Mouse (Mus musculus) intestine, postnatal 0 days (tissue): Measurements from ENCODE around the gene Sae1. TPM values are rescaled to one million over a fixed set of nuclear protein-coding genes. Genes with fewer than 3 reads are reported as not detected.

Experiments used
- ATAC-seq: fragments of 200-750 bp; cut with Nextera tagmentation; 2 replicates; pipeline ENCODE4 v1.8.0; 2017; ENCODE audit warnings: mild to moderate bottlenecking, moderate TSS enrichment, moderate library complexity
- H3K27ac ChIP-seq: fragments of 300-500 bp; sonication (generic); 2 replicates; pipeline ENCODE4 v1.5.1; 2014; ENCODE audit warnings: mild to moderate bottlenecking, low read depth, low read length, moderate library complexity
- H3K27me3 ChIP-seq: fragments of 300-500 bp; sonication (generic); replicated peaks from 2 replicates; pipeline ENCODE4 v1.6.1; 2014; ENCODE audit warnings: low read length, mixed read lengths; ENCODE audit not compliant: control insufficient read depth, insufficient read depth
- H3K36me3 ChIP-seq: fragments of 300-500 bp; sonication (generic); 2 replicates; pipeline ENCODE4 v1.6.1; 2014; ENCODE audit warnings: mild to moderate bottlenecking, moderate library complexity; ENCODE audit not compliant: control insufficient read depth, insufficient read depth
- H3K4me1 ChIP-seq: fragments of 300-500 bp; sonication (generic); replicated peaks from 2 replicates; pipeline ENCODE4 v1.6.1; 2014; ENCODE audit warnings: antibody characterized with exemption, low read length, mixed read lengths; ENCODE audit not compliant: control insufficient read depth, insufficient read depth
- H3K4me2 ChIP-seq: fragments of 300-500 bp; sonication (generic); replicated peaks from 2 replicates; pipeline ENCODE4 v1.6.1; 2014; ENCODE audit warnings: low read depth, mild to moderate bottlenecking, moderate library complexity
- H3K4me3 ChIP-seq: fragments of 300-500 bp; sonication (generic); 2 replicates; pipeline ENCODE4 v1.5.1; 2014; ENCODE audit warnings: low read depth, low read length
- H3K9ac ChIP-seq: fragments of 300-500 bp; sonication (generic); 2 replicates; pipeline ENCODE4 v1.6.1; 2014; ENCODE audit warnings: mild to moderate bottlenecking, low read depth, low read length
- H3K9me3 ChIP-seq: fragments of 300-500 bp; sonication (generic); 2 replicates; pipeline ENCODE4 v1.6.1; 2016; ENCODE audit warnings: mixed run types; ENCODE audit not compliant: control insufficient read depth
- CTCF ChIP-seq: sonication (generic); IDR thresholded peaks from 2 replicates; pipeline ENCODE4 v1.5.1; 2016; ENCODE audit warnings: low read depth, mild to moderate bottlenecking, control low read depth, antibody characterized with exemption, moderate library complexity
- WGBS: fragments of 180-500 bp; shearing (Covaris S2); extraction: QIAGEN DNeasy Blood & Tissue Kit; methylation state at CpG from one replicate; pipeline ENCODE4 v1.1.7; 2014; 5-methylcytosine and 5-hydroxymethylcytosine counted together
- polyA plus RNA-seq: library from polyadenylated mRNA; unstranded; fragments of >200 nt; fragmentation: Nextera tagmentation; extraction: Ambion mirVana; gene quantifications from 2 replicates; pipeline ENCODE4 v1.2.1, GENCODE M21; 2015

The Sae1 gene
- polyA plus RNA-seq, 1 experiment from 2014 or later, result 91.5 TPM

DNA sequence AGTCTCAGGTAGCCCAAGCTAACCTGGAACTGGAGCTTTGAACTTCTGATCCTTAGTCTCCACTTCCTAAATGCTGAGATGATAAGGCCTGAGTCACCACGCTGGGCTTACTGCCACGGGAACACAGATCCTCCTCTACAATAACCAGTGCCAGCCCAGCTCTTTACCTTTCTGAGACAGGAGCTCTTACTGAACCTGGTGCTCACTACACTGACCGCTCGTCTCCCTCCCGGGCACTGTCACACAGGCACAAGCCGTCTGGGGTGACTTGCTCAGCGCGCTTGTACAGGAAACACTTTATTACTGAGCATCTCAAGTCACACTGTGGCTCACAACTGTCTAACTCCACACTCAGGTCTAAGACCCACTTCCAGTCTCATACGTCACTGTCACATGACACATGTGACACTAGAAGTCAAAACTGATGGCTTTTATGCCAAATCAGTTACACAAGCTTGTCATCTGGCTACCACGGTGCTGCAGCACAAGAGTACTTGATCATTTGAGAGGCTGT, 21.4 kb downstream of the Sae1 start:
- Histone ChIP-seq H3K27me3 (no peaks in the 10 kb centered on the region), H3K27ac (peak overlapping the region; percentile 87), H3K36me3 (peaks cover 30% of the 10 kb centered on the region), H3K4me3 (no peak overlapping the region), H3K4me1 (peaks cover 8% of the 10 kb centered on the region; the same call in 1 of the 2 replicates), H3K4me2 (no peak overlapping the region), H3K9ac (no peak overlapping the region; the same call in 1 of the 2 replicates), H3K9me3 (no peaks in the 10 kb centered on the region)
- WGBS, result 50% methylated on average over 10 of the region's 10 CpGs
- no peak for TF ChIP-seq CTCF
- peak; percentile 20; the same call in 1 of the 2 replicates for ATAC-seq

GRCm38 (mm10) chr7:16364901-16365500, 22.6 kb downstream of the Sae1 start:
- Histone ChIP-seq H3K9me3 (no peaks in the 10 kb centered on the region), H3K27ac (peak overlapping the region; percentile 87), H3K4me3 (no peak overlapping the region), H3K4me2 (0 out of 2 replicates have a peak overlapping the region, but pooled peaks have one; percentile 17), H3K4me1 (peaks cover 4% of the 10 kb centered on the region; the same call in 1 of the 2 replicates), H3K27me3 (no peaks in the 10 kb centered on the region), H3K36me3 (peaks cover 29% of the 10 kb centered on the region), H3K9ac (no peak overlapping the region)
- peak; percentile 83 for ATAC-seq
- WGBS, result 31% methylated on average over 4 of the region's 4 CpGs
- TF ChIP-seq CTCF, result peak; percentile 64

DNA sequence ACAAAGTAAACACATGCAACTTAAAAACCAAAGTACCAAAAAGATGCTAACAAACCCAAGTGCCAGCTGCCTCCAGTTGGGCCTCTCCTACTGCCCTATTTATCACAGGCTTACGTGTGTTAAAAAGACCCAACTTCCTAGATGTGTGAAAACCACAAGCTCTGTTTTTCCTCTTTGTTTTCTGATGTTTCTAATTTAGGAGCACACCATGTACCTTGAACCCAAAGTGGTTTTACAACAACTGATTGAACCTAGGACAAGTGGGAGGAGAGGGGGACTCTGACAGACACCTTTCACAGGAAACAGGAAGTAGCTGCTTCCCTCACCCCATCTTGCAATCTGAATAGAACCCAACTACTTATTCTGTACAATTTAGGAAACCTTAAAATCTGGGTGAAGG, 23.3 kb downstream of the Sae1 start:
- no peak for TF ChIP-seq CTCF
- peak; percentile 77 for ATAC-seq
- H3K9ac ChIP-seq, result no peak overlapping the region
- H3K4me3 ChIP-seq, result no peak overlapping the region
- peaks cover 4% of the 10 kb centered on the region; the same call in 1 of the 2 replicates for H3K4me1 ChIP-seq
- WGBS, result 32% methylated on average over 1 of the region's 1 CpGs
- H3K36me3 ChIP-seq, result peaks cover 26% of the 10 kb centered on the region
- no peaks in the 10 kb centered on the region for H3K27me3 ChIP-seq
- no peak overlapping the region for H3K4me2 ChIP-seq
- peak overlapping the region; percentile 87 for H3K27ac ChIP-seq
- no peaks in the 10 kb centered on the region for H3K9me3 ChIP-seq

DNA sequence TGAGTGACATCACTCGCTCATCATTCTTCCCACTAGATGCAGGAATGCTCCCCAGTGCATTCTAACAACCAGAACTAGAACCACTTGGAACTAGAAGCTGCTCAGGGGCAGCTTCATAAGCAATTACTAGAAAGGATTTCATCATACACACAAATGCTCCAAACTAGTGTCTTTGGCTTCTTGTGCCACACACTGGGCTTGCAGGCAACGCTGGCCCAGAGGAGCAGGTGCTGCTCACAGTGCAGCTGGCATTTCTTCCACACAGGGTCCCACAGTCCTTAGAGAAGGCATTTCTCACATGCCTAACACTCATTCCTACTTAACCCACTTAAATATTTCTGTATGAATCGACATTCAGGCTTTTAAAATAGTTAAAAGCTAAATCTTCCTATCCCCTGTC, 30.0 kb downstream of the Sae1 start:
- TF ChIP-seq CTCF, result no peak
- no peak overlapping the region for H3K4me2 ChIP-seq
- H3K27me3 ChIP-seq, result no peaks in the 10 kb centered on the region
- 95% methylated on average over 3 of the region's 3 CpGs for WGBS
- H3K4me1 ChIP-seq, result no peaks in the 10 kb centered on the region
- H3K27ac ChIP-seq, result no peak overlapping the region
- H3K4me3 ChIP-seq, result no peak overlapping the region
- H3K9ac ChIP-seq, result no peak overlapping the region
- H3K9me3 ChIP-seq, result no peaks in the 10 kb centered on the region
- H3K36me3 ChIP-seq, result peaks cover 45% of the 10 kb centered on the region
- ATAC-seq, result no peak

- Histone ChIP-seq H3K4me1 (no peaks in the 10 kb centered on the region), H3K4me3 (no peak overlapping the region), H3K36me3 (peaks cover 43% of the 10 kb centered on the region), H3K9ac (no peak overlapping the region), H3K27me3 (no peaks in the 10 kb centered on the region), H3K4me2 (0 out of 2 replicates have a peak overlapping the region, but pooled peaks have one; percentile 24), H3K9me3 (no peaks in the 10 kb centered on the region), H3K27ac (peak overlapping the region; percentile 91)
- ATAC-seq, result peak; percentile 96
- WGBS, result 47% methylated on average over 3 of the region's 3 CpGs
- peak; percentile 30; the same call in 1 of the 2 replicates for TF ChIP-seq CTCF
These were observed 31.6 kb downstream of the Sae1 start for GRCm38 (mm10) chr7:16355854-16356594.

DNA sequence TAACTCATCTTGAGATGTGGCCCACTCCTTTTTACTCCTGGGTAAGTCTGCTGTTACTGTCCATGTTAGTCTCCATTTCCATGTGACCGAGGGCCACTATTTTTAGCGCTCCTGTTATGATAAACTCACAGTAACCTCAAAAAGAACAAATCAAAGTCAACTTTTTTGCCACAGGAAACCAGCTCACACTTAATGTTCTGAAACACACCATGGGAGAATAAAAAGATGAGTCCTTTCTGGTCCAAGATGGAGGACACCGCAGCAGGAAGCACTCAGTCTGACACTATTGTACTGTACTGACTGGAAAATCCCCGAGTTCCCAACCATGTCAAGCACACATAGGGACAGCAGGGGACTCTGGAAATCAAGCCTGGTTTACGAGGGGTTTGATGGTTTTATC, 37.6 kb downstream of the Sae1 start:
- no peaks in the 10 kb centered on the region for H3K9me3 ChIP-seq
- H3K27me3 ChIP-seq, result no peaks in the 10 kb centered on the region
- H3K9ac ChIP-seq, result no peak overlapping the region
- H3K4me3 ChIP-seq, result no peak overlapping the region
- H3K27ac ChIP-seq, result no peak overlapping the region
- 75% methylated on average over 5 of the region's 5 CpGs for WGBS
- H3K36me3 ChIP-seq, result peaks cover 18% of the 10 kb centered on the region
- no peak for ATAC-seq
- no peak overlapping the region for H3K4me2 ChIP-seq
- TF ChIP-seq CTCF, result no peak
- no peaks in the 10 kb centered on the region for H3K4me1 ChIP-seq
